Mouse (Mus musculus) liver, embryonic 12.5 days (tissue): ENCODE measurements at regions not wholly inside any gene's neighbourhood (a gene's known extent, or its start where the extent isn't known, plus 50 kb on each side); places are given as distances from the start of the nearest gene placed in this dataset.

Source experiments
- ATAC-seq: fragments of 200-750 bp; cut with Nextera tagmentation; 2 replicates; pipeline ENCODE4 v1.8.0; 2017; ENCODE audit warnings: moderate number of reproducible peaks, mild to moderate bottlenecking, moderate library complexity
- H3K27ac ChIP-seq: fragments of 300-500 bp; sonication (generic); 2 replicates; pipeline ENCODE4 v1.5.1; 2016; ENCODE audit warnings: mild to moderate bottlenecking
- H3K27me3 ChIP-seq: fragments of 300-500 bp; sonication (generic); replicated peaks from 2 replicates; pipeline ENCODE4 v1.6.1; 2016; ENCODE audit warnings: mild to moderate bottlenecking, moderate library complexity
- H3K36me3 ChIP-seq: fragments of 300-500 bp; sonication (generic); 2 replicates; pipeline ENCODE4 v1.6.1; 2016; ENCODE audit warnings: mild to moderate bottlenecking, moderate library complexity
- H3K4me1 ChIP-seq: fragments of 300-500 bp; sonication (generic); 2 replicates; pipeline ENCODE4 v1.6.1; 2016
- H3K4me2 ChIP-seq: fragments of 300-500 bp; sonication (generic); 2 replicates; pipeline ENCODE4 v1.6.1; 2016; ENCODE audit warnings: mild to moderate bottlenecking, moderate library complexity
- H3K4me3 ChIP-seq: fragments of 300-500 bp; sonication (generic); 2 replicates; pipeline ENCODE4 v1.5.1; 2016; ENCODE audit warnings: mild to moderate bottlenecking, moderate library complexity
- H3K9ac ChIP-seq: fragments of 300-500 bp; sonication (generic); 2 replicates; pipeline ENCODE4 v1.6.1; 2016; ENCODE audit warnings: mild to moderate bottlenecking, moderate library complexity
- H3K9me3 ChIP-seq: fragments of 300-500 bp; sonication (generic); replicated peaks from 2 replicates; pipeline ENCODE4 v1.6.1; 2016; ENCODE audit warnings: mild to moderate bottlenecking, moderate library complexity
- WGBS: fragments of 180-500 bp; shearing (Covaris S2); methylation state at CpG from one replicate; pipeline ENCODE4 v1.1.7; 2016; ENCODE audit not compliant: insufficient replicate concordance; 5-methylcytosine and 5-hydroxymethylcytosine counted together

DNA sequence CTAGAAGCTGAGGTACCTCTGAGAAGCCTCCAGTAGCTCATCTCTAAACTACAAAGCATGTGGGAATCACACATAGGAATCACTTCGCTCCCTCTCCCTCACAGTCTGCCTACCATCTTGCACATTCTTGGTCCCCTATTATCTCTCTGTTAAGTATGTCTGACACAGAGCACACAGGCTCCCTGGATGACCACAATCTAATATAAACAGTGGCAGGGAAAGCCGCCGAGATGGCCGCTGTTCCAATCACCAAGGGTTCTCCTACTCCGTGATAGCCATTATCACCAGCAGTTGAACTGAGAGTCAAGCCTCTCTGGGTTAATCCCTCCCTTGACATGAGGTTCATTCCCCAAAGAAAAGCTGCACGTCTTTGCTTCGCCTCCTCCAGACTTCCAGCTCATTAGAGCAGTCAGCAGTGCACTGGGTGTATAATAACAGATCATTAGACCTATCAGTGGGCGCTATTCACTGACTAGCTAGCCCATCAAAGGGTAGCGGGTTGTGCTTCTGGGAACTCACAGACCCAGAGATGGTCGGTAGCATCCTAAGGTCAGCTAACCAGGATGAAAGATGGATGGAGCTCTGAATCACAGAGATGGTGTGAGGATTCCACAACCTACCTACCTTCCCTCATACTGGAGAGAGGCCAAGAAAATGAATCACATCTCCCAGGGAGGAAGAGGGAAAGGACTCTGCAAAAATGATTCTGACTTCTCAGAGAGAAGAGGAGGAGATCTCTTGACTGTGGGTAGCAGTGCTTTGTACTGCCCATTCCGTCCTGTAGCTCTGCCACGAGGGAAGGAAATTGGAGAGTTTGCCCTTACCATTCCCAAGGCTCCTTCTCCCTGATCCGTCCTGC is 130.9 kb downstream of the Hs3st3b1 start:
- no peak overlapping the region for H3K4me2 ChIP-seq
- ATAC-seq: no peak
- H3K9me3 ChIP-seq: no peaks in the 10 kb centered on the region
- H3K27me3 ChIP-seq: no peaks in the 10 kb centered on the region
- H3K4me3 ChIP-seq: no peak overlapping the region
- 42% methylated on average over 13 of the region's 13 CpGs for WGBS
- H3K36me3 ChIP-seq: no peaks in the 10 kb centered on the region
- no peak overlapping the region for H3K27ac ChIP-seq
- H3K4me1 ChIP-seq: no peaks in the 10 kb centered on the region
- no peak overlapping the region for H3K9ac ChIP-seq

DNA sequence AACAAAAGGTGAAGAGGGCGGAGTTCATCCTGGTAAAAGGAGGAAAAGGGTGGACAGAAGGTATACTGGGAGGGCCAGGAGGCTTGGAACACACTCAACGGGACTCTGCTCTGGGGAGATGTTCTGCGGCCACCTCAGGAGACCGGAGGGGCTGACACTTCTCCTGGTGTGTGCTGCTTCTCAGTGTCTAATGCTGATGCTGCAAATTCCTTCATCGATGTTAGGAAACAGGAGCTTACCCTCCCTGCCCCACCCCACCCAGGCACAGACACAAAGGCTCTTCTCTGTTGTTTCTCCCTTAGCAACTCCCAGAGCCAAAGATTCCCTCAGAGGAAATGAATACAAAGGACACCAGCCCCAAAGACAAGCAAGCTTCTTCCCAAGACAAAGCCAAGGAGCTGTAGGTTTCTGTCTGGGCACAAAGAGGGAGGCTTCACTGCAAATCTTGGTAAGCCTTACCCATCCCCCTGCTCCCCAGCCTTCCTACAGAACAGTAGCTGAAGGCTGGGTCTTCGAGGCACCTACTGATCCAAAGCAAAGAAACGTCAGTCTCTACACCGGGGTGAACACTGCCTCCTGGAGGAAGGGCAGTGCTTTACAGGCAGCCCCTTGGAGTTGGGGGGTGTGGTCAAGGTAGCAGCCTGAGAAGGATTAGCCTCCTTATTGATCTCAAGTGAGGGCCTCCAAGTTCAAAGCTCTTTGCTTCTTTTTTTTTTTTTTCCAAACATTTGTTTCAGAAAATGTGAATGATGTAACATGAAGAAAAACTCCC is 128.2 kb downstream of the Hs3st3b1 start:
- ATAC-seq: no peak
- H3K4me1 ChIP-seq: no peaks in the 10 kb centered on the region
- H3K27ac ChIP-seq: no peak overlapping the region
- no peak overlapping the region for H3K4me3 ChIP-seq
- no peaks in the 10 kb centered on the region for H3K36me3 ChIP-seq
- H3K9me3 ChIP-seq: no peaks in the 10 kb centered on the region
- no peaks in the 10 kb centered on the region for H3K27me3 ChIP-seq
- no peak overlapping the region for H3K4me2 ChIP-seq
- no peak overlapping the region for H3K9ac ChIP-seq
- WGBS: 58% methylated on average over 8 of the region's 8 CpGs

DNA sequence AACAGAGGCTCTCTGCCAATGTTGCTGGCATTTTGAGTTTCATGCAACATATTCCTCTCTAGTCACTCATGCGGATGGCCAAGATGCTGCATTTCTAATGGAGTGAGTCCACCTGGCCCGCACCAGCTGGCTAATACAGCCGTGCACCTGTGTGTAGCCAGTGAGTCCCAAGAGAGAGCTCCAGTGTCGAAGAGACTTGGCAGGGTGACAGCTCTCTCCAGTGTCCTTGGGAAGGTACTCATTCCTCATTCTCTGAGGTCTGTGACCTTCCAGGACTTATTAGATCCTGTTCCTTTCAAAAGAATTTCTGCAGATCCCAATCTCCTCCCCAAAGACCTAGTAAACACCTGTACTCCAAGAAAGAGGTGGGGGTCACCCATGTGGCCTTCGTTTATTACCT is 109.9 kb downstream of the Hs3st3b1 start:
- Histone ChIP-seq H3K27ac (no peak overlapping the region), H3K27me3 (no peaks in the 10 kb centered on the region), H3K9ac (no peak overlapping the region), H3K9me3 (no peaks in the 10 kb centered on the region), H3K36me3 (no peaks in the 10 kb centered on the region), H3K4me1 (no peaks in the 10 kb centered on the region), H3K4me2 (no peak overlapping the region), H3K4me3 (no peak overlapping the region)
- ATAC-seq: no peak
- 75% methylated on average over 5 of the region's 5 CpGs for WGBS

DNA sequence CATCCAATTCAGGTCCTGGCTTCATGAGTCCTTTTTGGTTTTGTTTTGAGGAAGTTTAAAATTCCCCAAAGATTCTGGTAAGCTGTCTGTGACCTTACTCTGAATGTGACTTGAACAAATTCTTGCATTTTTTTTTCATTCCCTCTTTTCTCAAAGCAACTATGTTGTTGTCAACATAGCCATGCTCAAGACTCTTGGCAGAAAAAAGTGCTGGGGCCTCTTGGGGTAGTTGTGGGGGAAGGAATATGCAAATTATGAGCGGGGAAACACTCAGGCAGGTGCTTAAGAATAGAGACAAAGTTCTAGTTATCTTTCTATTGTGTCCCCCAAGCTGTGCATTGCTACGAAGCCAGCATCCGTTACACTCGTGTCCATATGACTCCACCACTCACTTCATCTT is 99.2 kb downstream of the Hs3st3b1 start:
- 54% methylated on average over 4 of the region's 4 CpGs for WGBS
- no peak overlapping the region for H3K9ac ChIP-seq
- no peaks in the 10 kb centered on the region for H3K4me1 ChIP-seq
- ATAC-seq: no peak
- no peak overlapping the region for H3K27ac ChIP-seq
- H3K36me3 ChIP-seq: no peaks in the 10 kb centered on the region
- no peaks in the 10 kb centered on the region for H3K27me3 ChIP-seq
- no peak overlapping the region for H3K4me3 ChIP-seq
- H3K4me2 ChIP-seq: no peak overlapping the region
- H3K9me3 ChIP-seq: no peaks in the 10 kb centered on the region

DNA sequence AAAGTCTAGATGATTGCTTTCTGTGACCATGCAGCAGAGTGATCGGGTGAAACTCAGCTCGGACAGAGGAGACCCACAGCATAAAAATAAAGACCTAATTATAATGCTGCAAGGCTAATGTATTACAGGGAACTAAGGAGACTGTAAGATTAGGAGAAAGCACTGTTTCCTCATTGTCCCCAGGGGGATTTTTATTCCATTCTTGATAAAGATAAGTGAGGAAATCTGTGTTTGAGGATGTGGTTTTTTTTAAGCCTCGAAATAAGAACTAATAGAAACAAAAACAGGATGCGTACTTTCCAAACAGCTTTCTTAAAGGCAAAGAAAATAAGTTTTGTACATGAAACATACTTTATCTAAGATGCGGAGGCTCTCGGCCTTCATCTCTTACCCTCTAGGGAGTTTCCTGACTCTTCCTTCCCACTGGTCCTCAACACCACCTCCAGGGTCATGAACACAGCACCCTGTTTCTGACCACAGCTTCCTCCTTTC is 94.8 kb downstream of the Hs3st3b1 start:
- no peaks in the 10 kb centered on the region for H3K4me1 ChIP-seq

DNA sequence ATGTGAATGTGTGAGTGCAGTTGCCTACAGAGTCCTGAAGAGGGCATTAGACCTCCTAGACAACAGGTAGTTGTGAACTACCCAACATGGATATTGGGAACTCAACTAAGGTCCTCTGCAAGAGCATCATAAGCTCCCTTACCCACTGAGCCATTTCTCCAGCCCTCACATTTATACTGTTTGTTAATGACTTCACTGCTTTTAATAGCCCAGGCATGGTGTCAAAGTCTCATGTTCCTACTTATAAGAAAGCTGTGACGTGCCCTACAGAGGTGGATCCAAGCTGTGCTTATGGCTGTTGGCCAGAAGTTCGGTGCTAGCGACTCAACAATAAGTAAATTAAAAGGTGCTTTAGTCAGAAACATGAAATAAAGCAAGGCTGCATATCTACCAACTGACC is 88.6 kb downstream of the Hs3st3b1 start:
- Histone ChIP-seq H3K36me3 (no peaks in the 10 kb centered on the region), H3K27ac (no peak overlapping the region), H3K4me2 (no peak overlapping the region), H3K4me1 (no peaks in the 10 kb centered on the region), H3K27me3 (no peaks in the 10 kb centered on the region), H3K9me3 (no peaks in the 10 kb centered on the region), H3K9ac (no peak overlapping the region), H3K4me3 (no peak overlapping the region)
- WGBS: 76% methylated on average over 3 of the region's 3 CpGs
- ATAC-seq: no peak

More for the DNA sequence above, 94.8 kb downstream of the Hs3st3b1 start:
- ATAC-seq: no peak
- WGBS: 55% methylated on average over 6 of the region's 6 CpGs
- Histone ChIP-seq H3K27ac (no peak overlapping the region), H3K4me3 (no peak overlapping the region), H3K9ac (no peak overlapping the region), H3K9me3 (no peaks in the 10 kb centered on the region), H3K27me3 (no peaks in the 10 kb centered on the region), H3K36me3 (no peaks in the 10 kb centered on the region), H3K4me2 (no peak overlapping the region)

DNA sequence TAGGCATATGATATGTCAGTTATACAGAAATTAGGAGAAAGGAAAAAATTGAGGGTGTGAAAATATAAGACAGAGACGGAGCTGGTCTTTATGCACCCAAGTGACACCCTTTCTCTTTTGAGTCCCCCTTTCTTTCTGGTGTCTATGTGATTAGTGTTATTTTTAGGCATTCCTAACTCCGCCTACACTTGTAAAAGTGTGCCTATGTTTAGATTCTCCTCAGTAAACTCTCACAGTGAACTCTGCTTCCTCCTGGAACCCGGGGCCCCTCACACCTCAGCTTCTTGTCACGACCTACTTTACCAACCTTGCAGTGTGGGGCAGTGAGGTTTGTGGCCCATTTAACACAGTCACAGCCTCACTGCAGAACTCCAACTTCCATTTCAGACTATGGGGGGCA is 88.0 kb downstream of the Hs3st3b1 start:
- Histone ChIP-seq H3K36me3 (no peaks in the 10 kb centered on the region), H3K27me3 (no peaks in the 10 kb centered on the region), H3K9ac (no peak overlapping the region), H3K4me2 (no peak overlapping the region), H3K4me3 (no peak overlapping the region), H3K4me1 (no peaks in the 10 kb centered on the region), H3K9me3 (no peaks in the 10 kb centered on the region), H3K27ac (no peak overlapping the region)
- 46% methylated on average over 4 of the region's 4 CpGs for WGBS
- no peak for ATAC-seq

DNA sequence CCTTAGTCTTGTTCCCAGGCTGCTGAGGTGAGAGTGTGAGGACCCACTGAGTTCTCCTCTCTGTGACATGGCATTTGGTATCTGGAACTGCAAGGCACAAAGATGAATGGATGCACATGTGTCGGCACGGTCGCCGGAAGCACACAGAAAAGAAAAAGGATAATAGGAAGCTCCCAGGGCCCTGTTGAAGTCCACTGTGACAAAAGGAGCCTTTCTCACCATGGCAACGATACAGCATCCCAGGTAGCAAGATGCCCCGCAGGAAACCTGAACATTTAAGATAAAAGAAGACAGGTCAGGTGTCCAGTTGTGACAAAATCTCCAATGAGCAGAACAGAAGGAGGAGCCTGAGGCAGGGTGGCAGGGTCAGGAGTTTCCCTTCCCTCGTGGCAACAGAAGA is 87.5 kb downstream of the Hs3st3b1 start:
- Histone ChIP-seq H3K4me2 (no peak overlapping the region), H3K27ac (no peak overlapping the region), H3K9ac (no peak overlapping the region), H3K4me3 (no peak overlapping the region), H3K9me3 (no peaks in the 10 kb centered on the region), H3K27me3 (no peaks in the 10 kb centered on the region), H3K36me3 (no peaks in the 10 kb centered on the region), H3K4me1 (no peaks in the 10 kb centered on the region)
- ATAC-seq: no peak
- 70% methylated on average over 7 of the region's 7 CpGs for WGBS
